Mouse (Mus musculus): ENCODE measurements around the gene Gm45808.
"Not testable (repeated sequence)": the region's sequence is repeated elsewhere in the genome, so short reads cannot be mapped to it uniquely, and the experiment has no call there.

Gene Gm45808

GRCm38 (mm10) chr7:45470869-45471268 lies 15.7 kb downstream of the Gm45808 start:
- no peak for DNase-seq (ENCODE audit: low read depth, low spot score)

- DNase-seq (ENCODE audit: low read depth, low spot score), result no peak
These were observed 19.4 kb downstream of the Gm45808 start for GRCm38 (mm10) chr7:45467090-45467670.

- DNase-seq (ENCODE audit: low read depth, low spot score), result peak; percentile 96
These were observed 20.1 kb downstream of the Gm45808 start, which contains the start of gene Bax for GRCm38 (mm10) chr7:45466283-45467089. Gene Bax, minus strand, starts transcription at chr7:45466898.

- no peak for DNase-seq (ENCODE audit: low read depth, low spot score)
These were observed 21.1 kb downstream of the Gm45808 start for GRCm38 (mm10) chr7:45465549-45465948.

- no peak for DNase-seq (ENCODE audit: low read depth, low spot score)
These were observed 21.5 kb downstream of the Gm45808 start for GRCm38 (mm10) chr7:45465112-45465511.

- no peak for DNase-seq (ENCODE audit: low read depth, low spot score)
These were observed 22.4 kb downstream of the Gm45808 start for GRCm38 (mm10) chr7:45463987-45464778.

GRCm38 (mm10) chr7:45462868-45463267 lies 23.7 kb downstream of the Gm45808 start:
- DNase-seq (ENCODE audit: low read depth, low spot score), result not testable (repeated sequence)

- no peak for DNase-seq (ENCODE audit: low read depth, low spot score)
These were observed 24.3 kb downstream of the Gm45808 start for GRCm38 (mm10) chr7:45462325-45462724.

GRCm38 (mm10) chr7:45461781-45462180 lies 24.8 kb downstream of the Gm45808 start:
- no peak for DNase-seq (ENCODE audit: low read depth, low spot score)

GRCm38 (mm10) chr7:45461326-45461725 lies 25.3 kb downstream of the Gm45808 start:
- no peak for DNase-seq (ENCODE audit: low read depth, low spot score)

GRCm38 (mm10) chr7:45460860-45461314 lies 25.7 kb downstream of the Gm45808 start:
- no peak for DNase-seq (ENCODE audit: low read depth, low spot score)

- DNase-seq (ENCODE audit: low read depth, low spot score), result no peak
These were observed 26.2 kb downstream of the Gm45808 start for GRCm38 (mm10) chr7:45460377-45460776.

- DNase-seq (ENCODE audit: low read depth, low spot score), result peak; percentile 82
These were observed 27.0 kb downstream of the Gm45808 start, which contains the start of gene Ftl1 for GRCm38 (mm10) chr7:45459564-45460140. Gene Ftl1, minus strand, starts transcription at chr7:45459884.

- peak; percentile 64 for DNase-seq (ENCODE audit: low read depth, low spot score)
These were observed 27.7 kb downstream of the Gm45808 start for GRCm38 (mm10) chr7:45458748-45459563.

- no peak for DNase-seq (ENCODE audit: low read depth, low spot score)
These were observed 29.2 kb downstream of the Gm45808 start for GRCm38 (mm10) chr7:45457204-45458060.

- no peak for DNase-seq (ENCODE audit: low read depth, low spot score)
These were observed 29.8 kb downstream of the Gm45808 start for GRCm38 (mm10) chr7:45456721-45457203.

- DNase-seq (ENCODE audit: low read depth, low spot score), result no peak
These were observed 30.5 kb downstream of the Gm45808 start for GRCm38 (mm10) chr7:45455932-45456696.

GRCm38 (mm10) chr7:45454971-45455370 lies 31.6 kb downstream of the Gm45808 start:
- no peak for DNase-seq (ENCODE audit: low read depth, low spot score)
